Mouse (Mus musculus): Measurements from ENCODE around the gene Glb1. TPM values are rescaled to one million over a fixed set of nuclear protein-coding genes. Genes with fewer than 3 reads are reported as not detected.

Glb1 gene
- polyA plus RNA-seq, 1 experiment = 22.2 TPM

DNA sequence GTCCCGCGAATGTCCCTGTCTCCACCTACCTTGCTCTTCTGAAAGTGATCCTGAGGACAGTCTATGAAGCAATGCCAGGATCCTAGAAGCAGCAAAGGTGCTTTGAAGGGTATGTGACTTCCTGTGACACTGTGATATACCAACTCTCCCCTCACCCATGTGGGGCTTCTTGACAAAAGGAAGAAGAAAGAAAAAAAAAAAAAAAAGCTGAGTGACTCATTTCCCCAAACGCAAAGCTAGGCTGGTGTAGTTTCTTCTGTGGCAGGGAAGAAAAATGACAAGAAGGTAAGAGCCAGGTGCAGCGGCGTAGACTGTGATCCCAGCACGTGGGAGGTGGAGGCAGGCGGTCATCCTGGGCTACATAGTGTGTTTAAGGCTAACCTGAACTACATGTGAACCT is 95.6 kb downstream of the Glb1 start:
- Histone ChIP-seq H3K27ac (ENCODE audit: insufficient read depth, low read length) (no peak overlapping the region), H3K4me1 (ENCODE audit: control insufficient read depth, insufficient read depth, low read length) (no peaks in the 10 kb centered on the region), H3K4me3 (replicated peaks; ENCODE audit: insufficient read depth, low read depth, low read length) (no peak overlapping the region), H3K27me3 (ENCODE audit: control insufficient read depth, insufficient read depth, low read length) (no peaks in the 10 kb centered on the region)
- DNase-seq = no peak
- WGBS = 86% methylated on average over 7 of the region's 7 CpGs
- TF ChIP-seq CTCF (IDR thresholded peaks at IDR 0.05; ENCODE audit: borderline replicate concordance, insufficient read depth, low read depth, low read length) = no peak
- no peak for TF ChIP-seq POLR2A (IDR thresholded peaks at IDR 0.05; ENCODE audit: borderline replicate concordance, insufficient read depth, low read length)

DNA sequence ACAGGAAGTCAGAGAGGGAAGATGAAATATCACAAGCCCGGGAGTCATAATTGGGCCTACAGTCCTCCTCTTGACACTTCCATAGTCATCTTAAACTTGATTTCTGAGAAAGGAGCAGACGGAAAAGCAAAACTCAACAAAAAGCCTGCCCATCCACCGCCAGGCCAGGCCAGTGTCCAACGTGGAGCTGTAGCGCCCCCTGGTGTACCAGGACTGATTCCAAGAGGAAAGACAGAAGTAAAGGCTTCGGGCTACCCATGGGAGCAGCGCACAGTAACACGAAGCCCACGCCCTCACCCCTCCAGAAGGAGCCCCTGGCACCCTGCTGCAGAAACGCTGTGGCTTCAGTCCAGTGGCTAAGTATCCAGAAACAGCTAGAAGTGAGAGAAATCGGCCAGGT is 97.3 kb downstream of the Glb1 start:
- no peak overlapping the region for H3K4me3 ChIP-seq (replicated peaks; ENCODE audit: insufficient read depth, low read depth, low read length)
- no peaks in the 10 kb centered on the region for H3K27me3 ChIP-seq (ENCODE audit: control insufficient read depth, insufficient read depth, low read length)
- peak; percentile 35 to 62 for DNase-seq
- H3K4me1 ChIP-seq (ENCODE audit: control insufficient read depth, insufficient read depth, low read length) = no peaks in the 10 kb centered on the region
- TF ChIP-seq POLR2A (IDR thresholded peaks at IDR 0.05; ENCODE audit: borderline replicate concordance, insufficient read depth, low read length) = no peak
- TF ChIP-seq CTCF (IDR thresholded peaks at IDR 0.05; ENCODE audit: borderline replicate concordance, insufficient read depth, low read depth, low read length) = peak; percentile 73; the same call in 1 of the 2 replicates
- H3K27ac ChIP-seq (ENCODE audit: insufficient read depth, low read length) = no peak overlapping the region
- WGBS = 5% methylated on average over 11 of the region's 11 CpGs

GRCm38 (mm10) chr9:114499783-114500515 is 99.1 kb downstream of the Glb1 start:
- no peak for TF ChIP-seq POLR2A (IDR thresholded peaks at IDR 0.05; ENCODE audit: borderline replicate concordance, insufficient read depth, low read length)
- peak; percentile 27; the same call in 1 of the 2 replicates for TF ChIP-seq CTCF (IDR thresholded peaks at IDR 0.05; ENCODE audit: borderline replicate concordance, insufficient read depth, low read depth, low read length)
- no peak overlapping the region for H3K27ac ChIP-seq (ENCODE audit: insufficient read depth, low read length)
- H3K27me3 ChIP-seq (ENCODE audit: control insufficient read depth, insufficient read depth, low read length) = no peaks in the 10 kb centered on the region
- WGBS = 27% methylated on average over 15 of the region's 15 CpGs
- peak; percentile 11 for DNase-seq
- no peak overlapping the region for H3K4me3 ChIP-seq (replicated peaks; ENCODE audit: insufficient read depth, low read depth, low read length)
- no peaks in the 10 kb centered on the region for H3K4me1 ChIP-seq (ENCODE audit: control insufficient read depth, insufficient read depth, low read length)

DNA sequence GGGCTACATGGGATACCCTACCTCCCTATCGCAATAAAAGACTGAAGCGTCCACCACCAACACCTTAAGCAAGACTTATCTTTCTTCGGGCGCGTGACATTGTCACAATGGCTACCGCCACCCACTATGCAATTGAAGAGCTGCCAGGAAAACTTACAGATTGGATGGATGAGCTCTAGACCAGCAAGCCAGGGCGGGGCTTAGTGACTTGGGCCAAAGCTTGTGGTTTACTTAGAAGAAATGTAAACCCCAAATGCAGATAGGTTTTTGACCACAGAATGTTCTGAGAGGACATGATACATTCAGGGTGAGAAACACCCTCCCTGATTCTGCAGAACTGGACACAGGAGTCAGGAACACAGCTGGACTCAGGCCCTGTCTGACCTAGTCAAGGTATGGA is 100.2 kb downstream of the Glb1 start:
- Histone ChIP-seq H3K4me3 (replicated peaks; ENCODE audit: insufficient read depth, low read depth, low read length) (no peak overlapping the region), H3K4me1 (ENCODE audit: control insufficient read depth, insufficient read depth, low read length) (no peaks in the 10 kb centered on the region), H3K27me3 (ENCODE audit: control insufficient read depth, insufficient read depth, low read length) (no peaks in the 10 kb centered on the region), H3K27ac (ENCODE audit: insufficient read depth, low read length) (no peak overlapping the region)
- WGBS = 91% methylated on average over 7 of the region's 7 CpGs
- TF ChIP-seq POLR2A (IDR thresholded peaks at IDR 0.05; ENCODE audit: borderline replicate concordance, insufficient read depth, low read length) (no peak), CTCF (IDR thresholded peaks at IDR 0.05; ENCODE audit: borderline replicate concordance, insufficient read depth, low read depth, low read length) (no peak)
- no peak for DNase-seq

- WGBS = 97% methylated on average over 11 of the region's 11 CpGs
- Histone ChIP-seq H3K27ac (ENCODE audit: insufficient read depth, low read length) (no peak overlapping the region), H3K4me3 (replicated peaks; ENCODE audit: insufficient read depth, low read depth, low read length) (no peak overlapping the region), H3K27me3 (ENCODE audit: control insufficient read depth, insufficient read depth, low read length) (no peaks in the 10 kb centered on the region), H3K4me1 (ENCODE audit: control insufficient read depth, insufficient read depth, low read length) (no peaks in the 10 kb centered on the region)
- TF ChIP-seq CTCF (IDR thresholded peaks at IDR 0.05; ENCODE audit: borderline replicate concordance, insufficient read depth, low read depth, low read length) (no peak), POLR2A (IDR thresholded peaks at IDR 0.05; ENCODE audit: borderline replicate concordance, insufficient read depth, low read length) (no peak)
- no peak for DNase-seq
Observed at GRCm38 (mm10) chr9:114501913-114502312, 101.0 kb downstream of the Glb1 start.

- WGBS = 70% methylated on average over 15 of the region's 15 CpGs
- H3K27ac ChIP-seq (ENCODE audit: insufficient read depth, low read length) = no peak overlapping the region
- no peaks in the 10 kb centered on the region for H3K27me3 ChIP-seq (ENCODE audit: control insufficient read depth, insufficient read depth, low read length)
- no peak for TF ChIP-seq CTCF (IDR thresholded peaks at IDR 0.05; ENCODE audit: borderline replicate concordance, insufficient read depth, low read depth, low read length)
- DNase-seq = no peak
- no peaks in the 10 kb centered on the region for H3K4me1 ChIP-seq (ENCODE audit: control insufficient read depth, insufficient read depth, low read length)
- H3K4me3 ChIP-seq (replicated peaks; ENCODE audit: insufficient read depth, low read depth, low read length) = no peak overlapping the region
Observed at GRCm38 (mm10) chr9:114502711-114503427, 102.0 kb downstream of the Glb1 start.

- Histone ChIP-seq H3K27ac (ENCODE audit: insufficient read depth, low read length) (no peak within 1 kb of the TSS), H3K4me3 (replicated peaks; ENCODE audit: insufficient read depth, low read depth, low read length) (no peak within 1 kb of the TSS), H3K27me3 (ENCODE audit: control insufficient read depth, insufficient read depth, low read length) (no peaks in the 10 kb centered on the region; the same call in 1 of the 2 replicates), H3K4me1 (ENCODE audit: control insufficient read depth, insufficient read depth, low read length) (no peaks in the 10 kb centered on the region)
- TF ChIP-seq POLR2A (IDR thresholded peaks at IDR 0.05; ENCODE audit: borderline replicate concordance, insufficient read depth, low read length) (no peak), CTCF (IDR thresholded peaks at IDR 0.05; ENCODE audit: borderline replicate concordance, insufficient read depth, low read depth, low read length) (no peak)
- DNase-seq = no peak
- 87% methylated on average over 9 of the region's 9 CpGs for WGBS
Observed at GRCm38 (mm10) chr9:114504816-114505215, 103.9 kb downstream of the Glb1 start, which contains the start of gene Ccr4. Gene Ccr4, minus strand, starts transcription at chr9:114504916.

DNA sequence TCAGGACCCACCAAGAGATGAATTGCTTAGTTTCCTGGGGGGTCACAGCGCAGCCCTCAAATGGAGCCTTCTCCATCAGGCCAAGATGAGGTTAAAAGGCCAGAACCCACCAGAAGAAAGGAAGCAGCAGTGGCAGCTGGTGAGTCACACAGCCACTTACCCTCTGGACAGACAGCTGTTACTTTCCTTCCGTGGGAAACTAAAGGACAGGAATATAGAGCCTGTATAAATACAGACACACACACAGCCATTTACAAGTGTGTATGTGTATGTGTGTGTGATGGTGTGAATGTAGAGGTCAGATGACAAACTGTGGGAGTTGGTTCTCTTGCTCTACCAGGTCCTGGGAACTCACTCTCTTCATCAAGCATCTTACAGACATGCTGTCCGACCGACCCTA is 105.7 kb downstream of the Glb1 start:
- Histone ChIP-seq H3K4me3 (replicated peaks; ENCODE audit: insufficient read depth, low read depth, low read length) (no peak overlapping the region), H3K27me3 (ENCODE audit: control insufficient read depth, insufficient read depth, low read length) (no peaks in the 10 kb centered on the region; the same call in 1 of the 2 replicates), H3K27ac (ENCODE audit: insufficient read depth, low read length) (no peak overlapping the region), H3K4me1 (ENCODE audit: control insufficient read depth, insufficient read depth, low read length) (no peaks in the 10 kb centered on the region)
- TF ChIP-seq POLR2A (IDR thresholded peaks at IDR 0.05; ENCODE audit: borderline replicate concordance, insufficient read depth, low read length) (no peak), CTCF (IDR thresholded peaks at IDR 0.05; ENCODE audit: borderline replicate concordance, insufficient read depth, low read depth, low read length) (no peak)
- WGBS = 78% methylated on average over 4 of the region's 4 CpGs
- no peak for DNase-seq
